Mouse (Mus musculus) embryonic facial prominence, embryonic 15.5 days (tissue): ENCODE measurements around the gene Apobec3. TPM values are rescaled to one million over a fixed set of nuclear protein-coding genes. Genes with fewer than 3 reads are reported as not detected.
"Not testable (repeated sequence)": the region's sequence is repeated elsewhere in the genome, so short reads cannot be mapped to it uniquely, and the experiment has no call there.

Experiments used
- ATAC-seq: fragments of 200-750 bp; cut with Nextera tagmentation; 2 replicates; pipeline ENCODE4 v1.8.0; 2017; ENCODE audit warnings: low read depth, moderate TSS enrichment; ENCODE audit not compliant: insufficient number of reproducible peaks, low FRiP score, low TSS enrichment
- H3K27ac ChIP-seq: fragments of 300-500 bp; sonication (generic); replicated peaks from 2 replicates; pipeline ENCODE4 v1.5.1; 2015; ENCODE audit warnings: mild to moderate bottlenecking, inconsistent platforms
- H3K27me3 ChIP-seq: fragments of 300-500 bp; sonication (generic); 2 replicates; pipeline ENCODE4 v1.6.1; 2015; ENCODE audit warnings: inconsistent platforms
- H3K36me3 ChIP-seq: fragments of 300-500 bp; sonication (generic); 2 replicates; pipeline ENCODE4 v1.6.1; 2015; ENCODE audit warnings: mild to moderate bottlenecking, inconsistent platforms
- H3K4me1 ChIP-seq: fragments of 300-500 bp; sonication (generic); 2 replicates; pipeline ENCODE4 v1.6.1; 2015; ENCODE audit warnings: inconsistent platforms
- H3K4me2 ChIP-seq: fragments of 300-500 bp; sonication (generic); replicated peaks from 2 replicates; pipeline ENCODE4 v1.6.1; 2015; ENCODE audit warnings: mild to moderate bottlenecking, inconsistent platforms
- H3K4me3 ChIP-seq: fragments of 300-500 bp; sonication (generic); replicated peaks from 2 replicates; pipeline ENCODE4 v1.5.1; 2015; ENCODE audit warnings: mild to moderate bottlenecking, inconsistent platforms
- H3K9ac ChIP-seq: fragments of 300-500 bp; sonication (generic); 2 replicates; pipeline ENCODE4 v1.6.1; 2015; ENCODE audit warnings: inconsistent platforms
- H3K9me3 ChIP-seq: fragments of 300-500 bp; sonication (generic); replicated peaks from 2 replicates; pipeline ENCODE4 v1.6.1; 2016; ENCODE audit warnings: inconsistent platforms
- WGBS: fragments of 180-500 bp; shearing (Covaris S2); methylation state at CpG from one replicate; pipeline ENCODE4 v1.1.7; 2015; 5-methylcytosine and 5-hydroxymethylcytosine counted together
- polyA plus RNA-seq: library from polyadenylated mRNA; unstranded; fragments of >200 nt; fragmentation: Nextera tagmentation; extraction: Ambion mirVana; gene quantifications from 2 replicates; pipeline ENCODE4 v1.2.1, GENCODE M21; 2015

The Apobec3 gene
- polyA plus RNA-seq, 1 experiment from 2014 or later = 19.2 TPM

- not testable (repeated sequence) for H3K27me3 ChIP-seq, H3K9ac ChIP-seq, ATAC-seq, H3K4me2 ChIP-seq, H3K9me3 ChIP-seq, H3K4me1 ChIP-seq, H3K36me3 ChIP-seq, H3K4me3 ChIP-seq, H3K27ac ChIP-seq
- 89% methylated on average over 3 of the region's 3 CpGs for WGBS
Measured at GRCm38 (mm10) chr15:79909006-79909405, 17.5 kb downstream of the Apobec3 start.

GRCm38 (mm10) chr15:79910812-79911211, 19.4 kb downstream of the Apobec3 start:
- H3K27ac ChIP-seq, H3K4me3 ChIP-seq, H3K4me2 ChIP-seq, H3K36me3 ChIP-seq, ATAC-seq, H3K4me1 ChIP-seq, H3K9me3 ChIP-seq, H3K9ac ChIP-seq, H3K27me3 ChIP-seq: not testable (repeated sequence)
- WGBS = 75% methylated on average over 1 of the region's 1 CpGs

GRCm38 (mm10) chr15:79911339-79911738, 19.9 kb downstream of the Apobec3 start:
- 78% methylated on average over 8 of the region's 8 CpGs for WGBS
- H3K9ac ChIP-seq = no peak overlapping the region

GRCm38 (mm10) chr15:79913761-79914346, 22.4 kb downstream of the Apobec3 start:
- ATAC-seq = no peak
- H3K4me1 ChIP-seq = no peaks in the 10 kb centered on the region

More at GRCm38 (mm10) chr15:79911339-79911738, 19.9 kb downstream of the Apobec3 start:
- no peak overlapping the region for H3K4me3 ChIP-seq
- H3K9me3 ChIP-seq = no peaks in the 10 kb centered on the region
- no peaks in the 10 kb centered on the region for H3K27me3 ChIP-seq
- H3K4me2 ChIP-seq = no peak overlapping the region
- H3K36me3 ChIP-seq = no peaks in the 10 kb centered on the region
- ATAC-seq = no peak
- H3K4me1 ChIP-seq = no peaks in the 10 kb centered on the region
- H3K27ac ChIP-seq = no peak overlapping the region

GRCm38 (mm10) chr15:79914357-79914756, 22.9 kb downstream of the Apobec3 start:
- H3K9ac ChIP-seq = no peak overlapping the region
- WGBS = 76% methylated on average over 3 of the region's 3 CpGs
- no peaks in the 10 kb centered on the region for H3K9me3 ChIP-seq
- no peak overlapping the region for H3K27ac ChIP-seq
- H3K4me3 ChIP-seq = no peak overlapping the region
- H3K4me2 ChIP-seq = no peak overlapping the region
- H3K4me1 ChIP-seq = no peaks in the 10 kb centered on the region
- ATAC-seq = peak; percentile 37
- H3K27me3 ChIP-seq = no peaks in the 10 kb centered on the region
- no peaks in the 10 kb centered on the region for H3K36me3 ChIP-seq

More at GRCm38 (mm10) chr15:79913761-79914346, 22.4 kb downstream of the Apobec3 start:
- Histone ChIP-seq H3K4me3 (no peak overlapping the region), H3K27ac (no peak overlapping the region), H3K9ac (no peak overlapping the region), H3K36me3 (no peaks in the 10 kb centered on the region), H3K4me2 (no peak overlapping the region), H3K27me3 (no peaks in the 10 kb centered on the region), H3K9me3 (no peaks in the 10 kb centered on the region)
- WGBS = 82% methylated on average over 6 of the region's 6 CpGs

GRCm38 (mm10) chr15:79916150-79916549, 24.7 kb downstream of the Apobec3 start:
- no peak overlapping the region for H3K4me2 ChIP-seq
- no peak overlapping the region for H3K4me3 ChIP-seq
- 80% methylated on average over 5 of the region's 5 CpGs for WGBS

GRCm38 (mm10) chr15:79917111-79917720, 25.8 kb downstream of the Apobec3 start:
- H3K9me3 ChIP-seq = no peaks in the 10 kb centered on the region
- no peak for ATAC-seq
- no peak overlapping the region for H3K27ac ChIP-seq
- H3K4me1 ChIP-seq = no peaks in the 10 kb centered on the region
- H3K4me3 ChIP-seq = no peak overlapping the region
- 91% methylated on average over 14 of the region's 14 CpGs for WGBS
- H3K9ac ChIP-seq = no peak overlapping the region
- no peaks in the 10 kb centered on the region for H3K27me3 ChIP-seq
- H3K36me3 ChIP-seq = no peaks in the 10 kb centered on the region
- H3K4me2 ChIP-seq = no peak overlapping the region

More at GRCm38 (mm10) chr15:79916150-79916549, 24.7 kb downstream of the Apobec3 start:
- no peaks in the 10 kb centered on the region for H3K36me3 ChIP-seq
- no peaks in the 10 kb centered on the region for H3K9me3 ChIP-seq
- H3K27me3 ChIP-seq = no peaks in the 10 kb centered on the region
- H3K27ac ChIP-seq = no peak overlapping the region
- no peak for ATAC-seq
- H3K9ac ChIP-seq = no peak overlapping the region
- no peaks in the 10 kb centered on the region for H3K4me1 ChIP-seq

GRCm38 (mm10) chr15:79918485-79918884, 27.0 kb downstream of the Apobec3 start:
- WGBS = 89% methylated on average over 16 of the region's 16 CpGs
- Histone ChIP-seq H3K27ac (no peak overlapping the region), H3K4me2 (no peak overlapping the region), H3K9ac (no peak overlapping the region), H3K4me3 (no peak overlapping the region), H3K9me3 (no peaks in the 10 kb centered on the region), H3K27me3 (no peaks in the 10 kb centered on the region), H3K4me1 (no peaks in the 10 kb centered on the region), H3K36me3 (no peaks in the 10 kb centered on the region)
- no peak for ATAC-seq

GRCm38 (mm10) chr15:79919787-79920186, 28.3 kb downstream of the Apobec3 start:
- Histone ChIP-seq H3K4me3 (no peak overlapping the region), H3K9me3 (no peaks in the 10 kb centered on the region), H3K36me3 (no peaks in the 10 kb centered on the region), H3K9ac (no peak overlapping the region), H3K4me2 (no peak overlapping the region), H3K27ac (no peak overlapping the region), H3K27me3 (no peaks in the 10 kb centered on the region), H3K4me1 (no peaks in the 10 kb centered on the region)
- ATAC-seq = no peak
- WGBS = 46% methylated on average over 2 of the region's 2 CpGs

- H3K36me3 ChIP-seq = no peaks in the 10 kb centered on the region
- no peak for ATAC-seq
Measured at GRCm38 (mm10) chr15:79926856-79927416, 35.5 kb downstream of the Apobec3 start.

GRCm38 (mm10) chr15:79927637-79928122, 36.2 kb downstream of the Apobec3 start:
- peak overlapping the region; percentile 86 for H3K4me2 ChIP-seq
- H3K27ac ChIP-seq = peak overlapping the region; percentile 80
- H3K9me3 ChIP-seq = no peaks in the 10 kb centered on the region
- H3K9ac ChIP-seq = peak overlapping the region; percentile 47
- H3K36me3 ChIP-seq = no peaks in the 10 kb centered on the region
- H3K4me3 ChIP-seq = peak overlapping the region; percentile 56
- peaks cover 27% of the 10 kb centered on the region for H3K4me1 ChIP-seq
- H3K27me3 ChIP-seq = peaks cover 16% of the 10 kb centered on the region; the same call in 1 of the 2 replicates
- under 1% methylated on average over 29 of the region's 29 CpGs for WGBS
- ATAC-seq = peak; percentile 85

More at GRCm38 (mm10) chr15:79926856-79927416, 35.5 kb downstream of the Apobec3 start:
- Histone ChIP-seq H3K4me3 (peak overlapping the region; percentile 56), H3K27me3 (0 out of 2 replicates have a peak, but pooled peaks cover 9% of the 10 kb centered on the region), H3K9ac (peak overlapping the region; percentile 37; the same call in 1 of the 2 replicates), H3K4me1 (peaks cover 20% of the 10 kb centered on the region), H3K27ac (peak overlapping the region; percentile 66), H3K4me2 (peak overlapping the region; percentile 86), H3K9me3 (no peaks in the 10 kb centered on the region)
- 72% methylated on average over 11 of the region's 11 CpGs for WGBS
